Mouse (Mus musculus) erythroblast, embryonic 14.5 days (primary cell): ENCODE data around the gene Prickle3.

Experiments
- GATA1 ChIP-seq: IDR thresholded peaks from 2 replicates; pipeline ENCODE4 v1.6.1; 2012; ENCODE audit warnings: low read length, inconsistent platforms, mixed read lengths
- TAL1 ChIP-seq: IDR thresholded peaks from 3 replicates; pipeline ENCODE4 v1.6.1; 2012; ENCODE audit warnings: low read length, inconsistent platforms, mixed read lengths

GRCm38 (mm10) chrX:7648671-7649304 is 8.3 kb upstream of the Prickle3 start:
- no peak for TF ChIP-seq GATA1
- TF ChIP-seq TAL1, result no peak
